Mouse (Mus musculus): Measurements from ENCODE around the gene Prex1.
A peak's percentile ranks its signal among the peaks of the same experiment; 100 is the strongest.

Prex1 gene

GRCm38 (mm10) chr2:166720416-166720815 lies 6.8 kb upstream of the Prex1 start:
- DNase-seq = no peak

GRCm38 (mm10) chr2:166719930-166720305 lies 6.3 kb upstream of the Prex1 start:
- no peak for DNase-seq

- no peak for DNase-seq
Observed at GRCm38 (mm10) chr2:166719301-166719929, 5.8 kb upstream of the Prex1 start.

GRCm38 (mm10) chr2:166716067-166716466 lies 2.4 kb upstream of the Prex1 start:
- no peak for DNase-seq

GRCm38 (mm10) chr2:166714427-166714699 lies 731 bp upstream of the Prex1 start:
- no peak for DNase-seq

- peak; percentile 33 to 41 for DNase-seq
Observed at GRCm38 (mm10) chr2:166712801-166713689, 587 bp downstream of the Prex1 start.

GRCm38 (mm10) chr2:166712310-166712709 lies 1.3 kb downstream of the Prex1 start:
- DNase-seq = no peak

GRCm38 (mm10) chr2:166711681-166712132 lies 1.9 kb downstream of the Prex1 start:
- DNase-seq = no peak

- DNase-seq = no peak
Observed at GRCm38 (mm10) chr2:166709883-166710282, 3.7 kb downstream of the Prex1 start.

GRCm38 (mm10) chr2:166708304-166708703 lies 5.3 kb downstream of the Prex1 start:
- DNase-seq = no peak

GRCm38 (mm10) chr2:166706526-166706925 lies 7.1 kb downstream of the Prex1 start:
- no peak for DNase-seq

GRCm38 (mm10) chr2:166703491-166703890 lies 10.1 kb downstream of the Prex1 start:
- no peak for DNase-seq

GRCm38 (mm10) chr2:166702113-166702445 lies 11.6 kb downstream of the Prex1 start:
- no peak for DNase-seq

GRCm38 (mm10) chr2:166701248-166702112 lies 12.2 kb downstream of the Prex1 start:
- DNase-seq = no peak

- DNase-seq = peak in 1 of 2 experiments; percentile 31
Observed at GRCm38 (mm10) chr2:166700732-166701131, 12.9 kb downstream of the Prex1 start.

GRCm38 (mm10) chr2:166700116-166700515 lies 13.5 kb downstream of the Prex1 start:
- no peak for DNase-seq

GRCm38 (mm10) chr2:166699552-166699951 lies 14.1 kb downstream of the Prex1 start:
- DNase-seq = no peak

- no peak for DNase-seq
Observed at GRCm38 (mm10) chr2:166694616-166695015, 19.0 kb downstream of the Prex1 start.

- DNase-seq = no peak
Observed at GRCm38 (mm10) chr2:166693394-166693793, 20.2 kb downstream of the Prex1 start.

- DNase-seq = no peak
Observed at GRCm38 (mm10) chr2:166691602-166692509, 21.8 kb downstream of the Prex1 start.

- DNase-seq = no peak
Observed at GRCm38 (mm10) chr2:166686917-166687316, 26.7 kb downstream of the Prex1 start.

- DNase-seq = no peak
Observed at GRCm38 (mm10) chr2:166685824-166686223, 27.8 kb downstream of the Prex1 start.
